Comparison of ENCODE assay signal across 29 mouse cellular contexts in the genomic region with DNA sequence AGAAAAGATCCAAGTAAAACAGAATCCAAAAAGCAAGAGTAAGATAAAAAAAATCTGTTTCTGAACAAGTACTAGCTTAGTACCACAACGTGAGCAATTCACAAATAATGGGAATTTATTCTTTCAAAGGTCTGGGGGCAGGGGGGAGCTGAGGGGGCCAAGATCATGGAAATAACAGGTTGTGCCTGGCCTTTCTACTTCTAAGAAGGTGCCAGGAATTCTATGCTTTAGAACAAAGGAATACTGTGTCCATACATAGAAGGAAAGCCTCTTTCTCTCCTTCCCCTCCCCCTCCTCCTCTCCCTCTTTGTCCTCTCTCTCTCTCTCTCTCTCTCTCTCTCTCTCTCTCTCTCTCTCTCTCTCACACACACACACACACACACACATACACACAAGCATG.
DNase-seq lines count a peak whose midpoint lies in the region; ATAC-seq and TF ChIP-seq lines count a peak whose summit lies in the region.
"Had no signal": no experiment of that assay in that cellular context is flagged by ENCODE, and none has a peak within 500 bp of the region (broad histone marks: within the 10 kb centered on the region; RNA-seq: fewer than 3 reads in every experiment).

No protein-coding gene starts in this region.

- H3K27ac ChIP-seq in forebrain, embryonic 14.5 days (ENCODE audit: low read depth, low read length), result no peak overlapping the region
- no peak overlapping the region for H3K27ac ChIP-seq in forebrain, embryonic 16.5 days (ENCODE audit: low read length)
- no peak overlapping the region for H3K27ac ChIP-seq in midbrain, embryonic 11.5 days (ENCODE audit: low read depth, low read length)
- no peak overlapping the region for H3K27ac ChIP-seq in midbrain, postnatal 0 days (ENCODE audit: low read depth, low read length)
- H3K27ac ChIP-seq: embryonic facial prominence, embryonic 13.5 days; heart, embryonic 13.5 days; kidney, embryonic 15.5 days; limb, embryonic 12.5 days; liver, embryonic 15.5 days; stomach, postnatal 0 days had no signal

- no peaks in the 10 kb centered on the region for H3K4me1 ChIP-seq in forebrain, embryonic 14.5 days (ENCODE audit: control insufficient read depth, insufficient read depth, low read length)
- H3K4me1 ChIP-seq in forebrain, embryonic 16.5 days (replicated peaks; ENCODE audit: control insufficient read depth, insufficient read depth, low read length), result no peaks in the 10 kb centered on the region
- peaks cover 5% of the 10 kb centered on the region; the same call in 1 of the 2 replicates for H3K4me1 ChIP-seq in midbrain, embryonic 11.5 days (ENCODE audit: control insufficient read depth, insufficient read depth, low read length)
- H3K4me1 ChIP-seq in midbrain, postnatal 0 days (ENCODE audit: insufficient read depth, low read length), result no peaks in the 10 kb centered on the region
- H3K4me1 ChIP-seq: embryonic facial prominence, embryonic 13.5 days; heart, embryonic 13.5 days; kidney, embryonic 15.5 days; limb, embryonic 12.5 days; liver, embryonic 15.5 days had no signal

- no peak overlapping the region for H3K9ac ChIP-seq in forebrain, embryonic 14.5 days (ENCODE audit: low read length)
- H3K9ac ChIP-seq in forebrain, embryonic 16.5 days (replicated peaks; ENCODE audit: low read depth, low read length), result no peak overlapping the region
- H3K9ac ChIP-seq in midbrain, embryonic 11.5 days (ENCODE audit: low read length), result no peak overlapping the region
- H3K9ac ChIP-seq in midbrain, postnatal 0 days (replicated peaks; ENCODE audit: low read length, poor library complexity, severe bottlenecking), result no peak overlapping the region
- H3K9ac ChIP-seq: embryonic facial prominence, embryonic 13.5 days; forebrain, postnatal 0 days; heart, embryonic 13.5 days; kidney, embryonic 15.5 days; limb, embryonic 12.5 days; liver, embryonic 15.5 days; lung, embryonic 14.5 days had no signal

- no peaks in the 10 kb centered on the region for H3K9me3 ChIP-seq in forebrain, embryonic 14.5 days (replicated peaks; ENCODE audit: control insufficient read depth, low read length)
- H3K9me3 ChIP-seq in forebrain, embryonic 16.5 days (ENCODE audit: control insufficient read depth, low read length), result no peaks in the 10 kb centered on the region
- no peaks in the 10 kb centered on the region for H3K9me3 ChIP-seq in midbrain, embryonic 11.5 days (ENCODE audit: control insufficient read depth, low read length)
- H3K9me3 ChIP-seq in midbrain, postnatal 0 days (ENCODE audit: low read length), result no peaks in the 10 kb centered on the region
- H3K9me3 ChIP-seq: embryonic facial prominence, embryonic 13.5 days; heart, embryonic 13.5 days; kidney, embryonic 15.5 days; limb, embryonic 12.5 days; liver, embryonic 15.5 days had no signal

- DNase-seq in forebrain, embryonic 14.5 days (ENCODE audit: low spot score), result peak; percentile 19
- peak; percentile 84 for DNase-seq in midbrain, embryonic 11.5 days (ENCODE audit: low spot score, missing footprints)
- DNase-seq in midbrain, postnatal 0 days (ENCODE audit: low spot score), result no peak
- peak; percentile 30 for DNase-seq in embryo, embryonic 10.5 days (ENCODE audit: low spot score)
- peak; percentile 13 for DNase-seq in mesoderm, embryonic 11.5 days (ENCODE audit: low read depth, low spot score)
- no peak for DNase-seq in left cerebral cortex, adult 9 months (ENCODE audit: low spot score in 2 of 2)
- DNase-seq: adrenal gland, postnatal 14 days; cerebellum, adult 2 months; cerebellum, postnatal 14 days; forebrain, postnatal 0 days; gastrocnemius, postnatal 10 days; heart, postnatal 10 days; kidney, adult 11 months; kidney, postnatal 25 days; lung, embryonic 14.5 days; lung, postnatal 14 days; right cerebral cortex, adult 18-20 months; right cerebral cortex, postnatal 4 days; thymus, adult 2 months; thymus, postnatal 36 days had no signal

- TF ChIP-seq CTCF in midbrain, postnatal 0 days (IDR thresholded peaks at IDR 0.05), result no peak

- 14% methylated on average over 1 of the region's 1 CpGs for WGBS in forebrain, embryonic 14.5 days
- 16% methylated on average over 1 of the region's 1 CpGs for WGBS in forebrain, embryonic 16.5 days
- WGBS in midbrain, embryonic 11.5 days, result 36% methylated on average over 1 of the region's 1 CpGs
- WGBS in midbrain, postnatal 0 days, result 24% methylated on average over 1 of the region's 1 CpGs

- no peaks in the 10 kb centered on the region for H3K27me3 ChIP-seq in forebrain, embryonic 14.5 days (replicated peaks; ENCODE audit: control insufficient read depth, insufficient read depth, low read length)
- no peaks in the 10 kb centered on the region for H3K27me3 ChIP-seq in forebrain, embryonic 16.5 days (replicated peaks; ENCODE audit: control insufficient read depth, insufficient read depth, low read length)
- no peaks in the 10 kb centered on the region for H3K27me3 ChIP-seq in midbrain, embryonic 11.5 days (ENCODE audit: control insufficient read depth, insufficient read depth, low read length)
- H3K27me3 ChIP-seq in midbrain, postnatal 0 days (ENCODE audit: insufficient read depth, low read length), result no peaks in the 10 kb centered on the region
- H3K27me3 ChIP-seq: embryonic facial prominence, embryonic 13.5 days; heart, embryonic 13.5 days; kidney, embryonic 15.5 days; limb, embryonic 12.5 days; liver, embryonic 15.5 days had no signal

- peak; percentile 18; the same call in 1 of the 2 replicates for ATAC-seq in forebrain, embryonic 14.5 days
- no peak for ATAC-seq in forebrain, embryonic 16.5 days
- peak; percentile 70 for ATAC-seq in midbrain, embryonic 11.5 days (ENCODE audit: low FRiP score)
- no peak for ATAC-seq in midbrain, postnatal 0 days (ENCODE audit: low FRiP score)
- ATAC-seq: CD4-positive, CD25-positive, alpha-beta regulatory T cell, adult 4 months; forebrain, postnatal 0 days; inflammation-experienced regulatory T-cells, adult 6 months had no signal

- no peak overlapping the region for H3K4me3 ChIP-seq in forebrain, embryonic 14.5 days (ENCODE audit: low read depth, low read length)
- H3K4me3 ChIP-seq in forebrain, embryonic 16.5 days (replicated peaks; ENCODE audit: low read length), result no peak overlapping the region
- no peak overlapping the region for H3K4me3 ChIP-seq in midbrain, embryonic 11.5 days (ENCODE audit: low read depth, low read length)
- H3K4me3 ChIP-seq in midbrain, postnatal 0 days (ENCODE audit: low read depth, low read length), result no peak overlapping the region
- H3K4me3 ChIP-seq: embryonic facial prominence, embryonic 13.5 days; heart, embryonic 13.5 days; kidney, embryonic 15.5 days; limb, embryonic 12.5 days; liver, embryonic 15.5 days had no signal

- no peak overlapping the region for H3K4me2 ChIP-seq in forebrain, embryonic 14.5 days (ENCODE audit: low read length)
- no peak overlapping the region for H3K4me2 ChIP-seq in forebrain, embryonic 16.5 days (ENCODE audit: low read length)
- H3K4me2 ChIP-seq in midbrain, embryonic 11.5 days, result no peak overlapping the region
- H3K4me2 ChIP-seq in midbrain, postnatal 0 days (ENCODE audit: low read depth, low read length, poor library complexity, severe bottlenecking), result no peak overlapping the region
- H3K4me2 ChIP-seq: embryonic facial prominence, embryonic 13.5 days; heart, embryonic 13.5 days; kidney, embryonic 15.5 days; limb, embryonic 12.5 days; liver, embryonic 15.5 days; lung, embryonic 14.5 days had no signal

- no peaks in the 10 kb centered on the region for H3K36me3 ChIP-seq in forebrain, embryonic 14.5 days (ENCODE audit: control insufficient read depth, insufficient read depth, low read length)
- no peaks in the 10 kb centered on the region for H3K36me3 ChIP-seq in forebrain, embryonic 16.5 days (ENCODE audit: control insufficient read depth, insufficient read depth)
- H3K36me3 ChIP-seq in midbrain, embryonic 11.5 days (ENCODE audit: control insufficient read depth, insufficient read depth, low read length), result no peaks in the 10 kb centered on the region
- no peaks in the 10 kb centered on the region for H3K36me3 ChIP-seq in midbrain, postnatal 0 days (ENCODE audit: insufficient read depth, low read length)
- H3K36me3 ChIP-seq: embryonic facial prominence, embryonic 13.5 days; heart, embryonic 13.5 days; kidney, embryonic 15.5 days; limb, embryonic 12.5 days; liver, embryonic 15.5 days had no signal

Comparison
In these comparisons a context has a peak if more than half of its experiments do, and no peak if none do; other contexts are left out.
1. ATAC-seq: peak in forebrain, embryonic 14.5 days (single experiment) and midbrain, embryonic 11.5 days (single experiment); none in forebrain, embryonic 16.5 days (single experiment) and midbrain, postnatal 0 days (single experiment).
2. DNase-seq: peak in forebrain, embryonic 14.5 days (single experiment), midbrain, embryonic 11.5 days (single experiment), embryo, embryonic 10.5 days (single experiment) and mesoderm, embryonic 11.5 days (single experiment); none in midbrain, postnatal 0 days (single experiment) and left cerebral cortex, adult 9 months (0 of 2).